Mouse (Mus musculus): ENCODE results near the gene Faf1. TPM values are rescaled to one million over a fixed set of nuclear protein-coding genes. Genes with fewer than 3 reads are reported as not detected.

Faf1 gene
- polyA plus RNA-seq, 1 experiment = 10.3 TPM

- no peak for TF ChIP-seq GATA1 (IDR thresholded peaks at IDR 0.05; ENCODE audit: low read length)
These were observed 301.0 kb downstream of the Faf1 start, which contains the start of gene Dmrta2 for GRCm38 (mm10) chr4:109977148-109978067. Gene Dmrta2 (plus strand): TSS chr4:109978053.

- TF ChIP-seq GATA1 (IDR thresholded peaks at IDR 0.05; ENCODE audit: low read length) = no peak
These were observed 301.9 kb downstream of the Faf1 start for GRCm38 (mm10) chr4:109978068-109978857.

GRCm38 (mm10) chr4:109978858-109979340, 302.5 kb downstream of the Faf1 start:
- no peak for TF ChIP-seq GATA1 (IDR thresholded peaks at IDR 0.05; ENCODE audit: low read length)

GRCm38 (mm10) chr4:109979461-109980320, 303.3 kb downstream of the Faf1 start:
- TF ChIP-seq GATA1 (IDR thresholded peaks at IDR 0.05; ENCODE audit: low read length) = no peak

- TF ChIP-seq GATA1 (IDR thresholded peaks at IDR 0.05; ENCODE audit: low read length) = no peak
These were observed 304.1 kb downstream of the Faf1 start for GRCm38 (mm10) chr4:109980321-109981082.

GRCm38 (mm10) chr4:109981083-109981870, 304.9 kb downstream of the Faf1 start:
- TF ChIP-seq GATA1 (IDR thresholded peaks at IDR 0.05; ENCODE audit: low read length) = no peak

GRCm38 (mm10) chr4:109981871-109982680, 305.7 kb downstream of the Faf1 start:
- TF ChIP-seq GATA1 (IDR thresholded peaks at IDR 0.05; ENCODE audit: low read length) = no peak

- TF ChIP-seq GATA1 (IDR thresholded peaks at IDR 0.05; ENCODE audit: low read length) = no peak
These were observed 306.4 kb downstream of the Faf1 start for GRCm38 (mm10) chr4:109982681-109983265.

GRCm38 (mm10) chr4:109983281-109984001, 307.1 kb downstream of the Faf1 start:
- no peak for TF ChIP-seq GATA1 (IDR thresholded peaks at IDR 0.05; ENCODE audit: low read length)

- TF ChIP-seq GATA1 (IDR thresholded peaks at IDR 0.05; ENCODE audit: low read length) = no peak
These were observed 307.6 kb downstream of the Faf1 start for GRCm38 (mm10) chr4:109984011-109984411.

- TF ChIP-seq GATA1 (IDR thresholded peaks at IDR 0.05; ENCODE audit: low read length) = no peak
These were observed 308.4 kb downstream of the Faf1 start for GRCm38 (mm10) chr4:109984496-109985423.

Data from G1E-ER4 (cell line).